Mouse (Mus musculus) CD4-positive, CD25-positive, alpha-beta regulatory T cell, adult 4 months (primary cell): Measurements from ENCODE around the gene Gm20795. TPM values are rescaled to one million over a fixed set of nuclear protein-coding genes. Genes with fewer than 3 reads are reported as not detected.
"Not testable (repeated sequence)": the region's sequence is repeated elsewhere in the genome, so short reads cannot be mapped to it uniquely, and the experiment has no call there.

ENCODE experiments used
- ATAC-seq: one replicate; pipeline ENCODE4 v1.8.0; 2017
- polyA plus RNA-seq, 2 experiments: library from polyadenylated mRNA; unstranded; fragments of 100-300 nt; shearing (Covaris generic); gene quantifications; one replicate each; pipeline ENCODE4 v1.2.1; 2017

Gene Gm20795
- polyA plus RNA-seq, result not detected

DNA sequence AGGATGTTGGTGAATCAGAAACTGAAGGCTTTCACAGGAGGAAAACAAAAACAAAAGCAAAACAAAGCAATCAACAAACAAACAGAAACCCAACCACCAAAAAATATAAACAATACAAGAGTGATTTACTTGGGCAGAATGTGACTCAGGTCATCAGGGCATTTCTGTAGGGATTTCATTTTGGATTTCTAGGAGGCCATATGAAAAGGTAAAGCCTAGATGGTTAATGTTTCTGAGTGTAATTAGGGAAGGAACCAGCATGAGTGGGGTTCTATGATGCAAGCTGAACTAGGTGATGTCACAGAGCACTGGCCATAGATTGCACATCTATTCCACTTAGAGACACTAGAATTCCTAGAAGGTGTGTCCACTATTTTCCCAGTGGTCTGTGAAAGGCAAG, at the start of gene Gm20795:
Gm20795 (plus strand) TSS at position 301 of the 400 bp plus-strand sequence.
- not testable (repeated sequence) for ATAC-seq

- not testable (repeated sequence) for ATAC-seq
Observed at GRCm38 (mm10) chrY:40775665-40776064, 29.0 kb upstream of the Gm20795 start, which contains the start of gene Gm21797. Gene Gm21797 (minus strand): TSS chrY:40775765.

Other genes with a start within 250 kb of the Gm20795 start
- gene Gm21852, start 152.9 kb upstream of the Gm20795 start, polyA plus RNA-seq, result not detected
- gene Gm21797, start 29.1 kb upstream of the Gm20795 start, polyA plus RNA-seq, result not detected